ENCODE assay signal across 23 mouse cellular contexts in genomic region chr6:146960956-146961355, GRCm38 (mm10). TPM values are rescaled to one million over a fixed set of nuclear protein-coding genes. Genes with fewer than 3 reads are reported as not detected.
DNase-seq lines count a peak whose midpoint lies in the region; TF ChIP-seq lines count a peak whose summit lies in the region.
"Had no signal": no experiment of that assay in that cellular context is flagged by ENCODE, and none has a peak within 500 bp of the region (broad histone marks: within the 10 kb centered on the region; RNA-seq: fewer than 3 reads in every experiment).

No protein-coding gene starts in this region.

- peak; percentile 94 for DNase-seq in heart, adult 11 months
- DNase-seq in heart, postnatal 25 days (ENCODE audit: low spot score): no peak
- peak; percentile 20 for DNase-seq in layer of hippocampus, adult 9-11 months
- DNase-seq in layer of hippocampus, adult 18-20 months (ENCODE audit: low spot score in 2 of 2): no peak
- DNase-seq in heart, postnatal 14 days: peak; percentile 34 to 40
- DNase-seq in retina, postnatal 1 day: no peak
- DNase-seq: adrenal gland, postnatal 10 days; B cell, adult 2 months; cerebellum, adult 11-12 months; cerebellum, postnatal 36 days; kidney, adult 18-20 months; kidney, postnatal 14 days; lung, embryonic 14.5 days; midbrain, embryonic 14.5 days; spleen, adult 18-20 months; thymus, adult 18-20 months had no signal

- no peak overlapping the region for H3K4me3 ChIP-seq in cortical plate, adult 2 months (ENCODE audit: insufficient read depth, low read length)
- H3K4me3 ChIP-seq: hindbrain, embryonic 15.5 days; limb, embryonic 13.5 days had no signal

- H3K4me1 ChIP-seq in cortical plate, adult 2 months (ENCODE audit: control insufficient read depth, insufficient read depth, low read length): peaks cover 18% of the 10 kb centered on the region
- H3K4me1 ChIP-seq: hindbrain, embryonic 15.5 days had no signal

- no peak for TF ChIP-seq POLR2A in cortical plate, adult 2 months (IDR thresholded peaks at IDR 0.05; ENCODE audit: extremely low read depth, insufficient read depth, low read length)

- TF ChIP-seq CTCF in cortical plate, adult 2 months (IDR thresholded peaks at IDR 0.05; ENCODE audit: extremely low read depth, insufficient read depth, low read length): no peak

- intact Hi-C loops in heart, postnatal 25 days (cut with DNase I): no loop called here
- intact Hi-C loops in heart, postnatal 14 days (cut with DNase I): loop anchor here (2.0 to 5.0 kb wide), 2 partner anchors 74 to 126 kb away; partner anchors contain the start of gene Ppfibp1

- H3K27ac ChIP-seq in cortical plate, adult 2 months (ENCODE audit: insufficient read depth, low read length): 0 out of 2 replicates have a peak overlapping the region, but pooled peaks have one; percentile 72
- H3K27ac ChIP-seq: hindbrain, embryonic 15.5 days had no signal

RNA-seq across cellular contexts. Expression of gene 1700034J05Rik, which starts 6.7 kb away (rescaled TPM):
- not detected for total RNA-seq in heart, postnatal 25 days (2021)
- not detected for total RNA-seq in layer of hippocampus, adult 18-20 months (2021)
- polyA plus RNA-seq in cortical plate, adult 2 months (2012; rRNA removed): not detected in 2 replicates
- total RNA-seq in heart, postnatal 14 days (2021): not detected
- total RNA-seq: adrenal gland, postnatal 10 days; left cerebral cortex, postnatal 10 days; megakaryocyte, adult 5-6 weeks; neutrophil, adult 5-6 weeks had no signal
- polyA plus RNA-seq: embryonic facial prominence, embryonic 11.5 days; midbrain, embryonic 14.5 days had no signal

Comparison
In these comparisons a context has a peak if more than half of its experiments do, and no peak if none do; other contexts are left out.
1. DNase-seq: peak in heart, adult 11 months (single experiment), layer of hippocampus, adult 9-11 months (single experiment) and heart, postnatal 14 days (2 of 2); none in heart, postnatal 25 days (single experiment), layer of hippocampus, adult 18-20 months (0 of 2) and retina, postnatal 1 day (single experiment).